Mouse (Mus musculus): ENCODE results near the gene Rnf130.

GRCm38 (mm10) chr11:50149200-50149599, 124.1 kb downstream of the Rnf130 start:
- TF ChIP-seq CTCF (IDR thresholded peaks at IDR 0.05) (peak; percentile 24; the same call in 1 of the 2 replicates), EP300 (IDR thresholded peaks at IDR 0.05) (no peak)

All from lung, postnatal 0 days (tissue).